Mouse (Mus musculus): ENCODE measurements around the gene Cercam. TPM values are rescaled to one million over a fixed set of nuclear protein-coding genes. Genes with fewer than 3 reads are reported as not detected.
"Not testable (repeated sequence)": the region's sequence is repeated elsewhere in the genome, so short reads cannot be mapped to it uniquely, and the experiment has no call there.

Gene Cercam
- total RNA-seq, 2 experiments from 2014 or later = 6.6 to 7.7 TPM

GRCm38 (mm10) chr2:29898081-29898480 lies 29.1 kb downstream of the Cercam start:
- DNase-seq = no peak

GRCm38 (mm10) chr2:29902194-29902593 lies 33.2 kb downstream of the Cercam start:
- DNase-seq = no peak

DNA sequence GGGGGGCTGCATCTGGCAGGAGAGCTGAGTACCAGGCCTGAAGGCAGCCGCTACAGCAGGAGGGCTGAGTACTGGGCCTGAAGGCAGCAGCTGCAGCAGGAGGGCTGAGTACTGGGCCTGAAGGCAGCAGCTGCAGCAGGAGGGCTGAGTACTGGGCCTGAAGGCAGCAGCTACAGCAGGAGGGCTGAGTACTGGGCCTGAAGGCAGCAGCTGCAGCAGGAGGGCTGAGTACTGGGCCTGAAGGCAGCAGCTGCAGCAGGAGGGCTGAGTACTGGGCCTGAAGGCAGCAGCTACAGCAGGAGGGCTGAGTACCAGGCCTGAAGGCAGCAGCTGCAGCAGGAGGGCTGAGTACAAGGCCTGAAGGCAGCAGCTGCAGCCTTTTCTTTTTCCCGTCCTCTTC lies 39.2 kb downstream of the Cercam start:
- not testable (repeated sequence) for DNase-seq

- no peak for DNase-seq
These were observed 41.1 kb downstream of the Cercam start for GRCm38 (mm10) chr2:29910042-29910441.

- DNase-seq = no peak
These were observed 48.7 kb downstream of the Cercam start for GRCm38 (mm10) chr2:29917621-29918020.

DNA sequence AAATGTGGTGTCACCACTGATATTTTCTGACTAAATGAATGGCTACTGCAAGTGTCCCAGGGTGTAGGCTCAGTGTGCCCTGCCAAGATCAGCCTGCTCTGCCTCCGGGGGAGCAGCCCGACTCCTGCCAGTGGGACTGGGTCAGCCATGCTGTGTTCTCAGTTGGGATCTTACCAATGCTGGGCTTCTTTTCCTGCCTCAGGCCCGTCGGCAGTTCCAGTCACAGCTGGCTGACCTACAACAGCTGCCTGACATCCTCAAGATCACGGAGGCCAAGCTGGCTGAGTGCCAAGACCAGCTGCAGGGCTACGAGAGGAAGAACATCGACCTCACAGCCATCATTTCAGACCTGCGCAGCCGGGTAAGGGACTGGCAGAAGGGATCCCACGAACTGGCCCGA lies 53.0 kb downstream of the Cercam start:
- DNase-seq = no peak

DNA sequence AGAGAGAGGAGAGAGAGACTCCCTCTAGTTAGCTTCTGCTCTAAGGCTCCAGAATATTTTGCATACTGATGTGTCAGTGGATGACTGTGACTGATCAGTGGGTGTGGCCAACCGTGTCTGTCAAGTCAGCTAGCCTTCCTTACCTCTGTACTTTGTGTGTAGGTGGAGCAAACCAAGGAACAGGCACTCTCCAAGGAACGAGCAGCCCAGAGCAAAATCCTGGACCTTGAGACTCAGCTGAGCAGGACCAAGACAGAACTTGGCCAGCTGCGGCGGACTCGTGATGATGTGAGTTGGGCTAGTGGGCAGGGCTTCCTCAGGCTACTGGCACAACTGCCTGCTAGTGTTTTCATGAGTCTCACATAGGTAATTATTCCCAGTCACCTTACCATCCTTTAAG lies 57.6 kb downstream of the Cercam start:
- DNase-seq = no peak

DNA sequence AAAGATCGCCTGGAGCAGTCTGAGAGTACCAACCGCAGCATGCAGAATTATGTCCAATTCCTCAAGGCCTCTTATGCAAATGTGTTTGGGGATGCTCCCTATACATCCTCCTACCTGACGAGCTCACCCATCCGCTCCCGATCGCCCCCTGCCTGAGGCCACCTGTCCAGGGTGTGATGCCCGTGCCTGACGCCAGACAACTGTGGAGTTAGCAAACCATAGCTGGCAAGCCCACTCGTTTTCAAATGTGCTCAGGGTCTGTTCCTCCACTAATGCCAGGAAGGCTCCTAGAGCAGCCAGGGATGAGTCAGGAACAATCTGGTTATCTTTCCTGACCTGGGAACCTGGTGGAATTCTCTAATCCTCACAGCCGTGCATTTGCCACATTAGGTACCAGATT lies 61.5 kb downstream of the Cercam start:
- peak; percentile 38 to 45 for DNase-seq

DNA sequence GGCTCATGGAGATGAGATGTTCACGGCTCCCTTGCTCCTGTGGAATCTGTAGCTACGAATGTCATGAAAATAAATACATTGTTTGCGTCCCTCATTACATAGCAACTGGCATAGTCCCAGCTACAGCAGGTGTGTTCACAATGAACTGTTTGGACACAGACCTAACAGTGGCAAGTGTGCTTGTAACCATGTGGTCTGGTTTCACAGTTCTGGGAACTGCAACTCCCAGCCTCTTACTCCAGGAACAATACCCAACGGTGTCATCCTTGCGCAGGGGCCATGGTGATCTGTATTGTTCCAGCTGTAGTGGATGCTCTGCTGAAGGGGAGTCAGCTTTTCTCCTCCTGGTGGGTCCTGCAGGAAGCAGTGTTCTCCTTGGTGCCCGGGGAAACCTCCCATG lies 62.2 kb downstream of the Cercam start:
- no peak for DNase-seq

Small RNAs within 50 kb of the gene (microRNA-seq; reads per million reads assigned to microRNA genes)
- gene Mir219a-2 = 0 to 0.21 reads per million in 2 experiments
- 0 reads per million in 2 experiments for gene Mir219b

Other genes starting within 250 kb of the Cercam start
- 10 to 100 TPM; 94.0 to 99.0 TPM for gene Rapgef1, start 249.4 kb upstream of the Cercam start, total RNA-seq (2021)
- gene Gm13420, start 117.5 kb upstream of the Cercam start, total RNA-seq (2021) = under 1 TPM; 0.58 to 0.75 TPM
- not detected for gene Gm13547, start 109.9 kb upstream of the Cercam start, total RNA-seq (2021)
- 10 to 100 TPM; 23.3 to 28.9 TPM for gene Coq4, start 81.7 kb upstream of the Cercam start, total RNA-seq (2021)
- 10 to 100 TPM; 39.9 to 46.6 TPM for gene Trub2, start 80.7 kb upstream of the Cercam start, total RNA-seq (2021)
- 10 to 100 TPM; 69.6 to 70.5 TPM for gene Slc27a4, start 66.5 kb upstream of the Cercam start, total RNA-seq (2021)
- gene Urm1, start 49.1 kb upstream of the Cercam start, total RNA-seq (2021) = 10 to 100 TPM; 36.6 to 49.5 TPM
- 100 to 1,000 TPM; 101 to 114 TPM for gene Odf2, start 20.1 kb downstream of the Cercam start, total RNA-seq (2021)
- 10 to 100 TPM; 38.7 to 45.5 TPM for gene Gle1, start 66.3 kb downstream of the Cercam start, total RNA-seq (2021)
- gene Sptan1, start 96.4 kb downstream of the Cercam start, total RNA-seq (2021) = 100 to 1,000 TPM; 824 to 881 TPM
- 10 to 100 TPM; 31.8 to 34.0 TPM for gene Wdr34, start 179.7 kb downstream of the Cercam start, total RNA-seq (2021)
- gene Set, start 188.2 kb downstream of the Cercam start, total RNA-seq (2021) = 100 to 1,000 TPM; 189 to 193 TPM
- gene Pkn3, start 208.5 kb downstream of the Cercam start, total RNA-seq (2021) = 1 to 10 TPM; 1.1 to 2.0 TPM
- gene Zdhhc12, start 224.5 kb downstream of the Cercam start, total RNA-seq (2021) = 1 to 10 TPM; 9.4 to 9.5 TPM

Measured in layer of hippocampus, postnatal 36 days (tissue).